Mouse (Mus musculus): ENCODE data around the gene Phc2.

DNA sequence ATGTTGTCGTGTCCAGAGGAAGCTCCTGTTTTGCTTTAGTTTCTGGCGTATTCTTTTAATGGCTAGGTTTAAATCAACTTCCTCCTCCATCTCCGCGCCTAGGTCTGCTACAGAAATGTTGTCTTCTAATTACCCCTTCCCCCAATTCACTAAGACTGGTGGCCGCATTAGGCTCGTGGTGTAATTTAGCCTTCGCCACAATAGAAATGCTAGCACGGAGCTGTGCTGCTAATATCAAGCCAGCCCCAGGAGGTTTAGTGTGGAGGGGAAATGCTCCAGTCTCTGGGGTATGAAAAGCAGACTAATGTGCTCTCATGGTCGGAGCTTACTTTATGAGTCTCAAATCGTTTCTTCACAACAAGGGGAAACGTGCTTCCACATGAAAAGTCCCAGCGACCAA, 944 bp downstream of the Phc2 start:
- no peak for TF ChIP-seq CTCF (IDR thresholded peaks at IDR 0.05 in 2 of 3, conservative IDR thresholded peaks at IDR 0.05 in 1 of 3; ENCODE audit: control insufficient read depth in 1 of 3, insufficient read depth in 1 of 3, low read depth in 2 of 3, low read length in 3 of 3, poor library complexity in 1 of 3, severe bottlenecking in 1 of 3)
- TF ChIP-seq ZNF384 (IDR thresholded peaks at IDR 0.05; ENCODE audit: low read depth, low read length), result no peak
- TF ChIP-seq GABPA (IDR thresholded peaks at IDR 0.05; ENCODE audit: low read depth, low read length), result no peak
- TF ChIP-seq UBTF (IDR thresholded peaks at IDR 0.05; ENCODE audit: borderline replicate concordance, insufficient read depth, low read depth, low read length), result no peak
- TF ChIP-seq TCF12 (IDR thresholded peaks at IDR 0.05; ENCODE audit: low read depth, low read length), result no peak

All from MEL (cell line).